Mouse (Mus musculus) intestine, embryonic 16.5 days (tissue): ENCODE results near the gene Mif. TPM values are rescaled to one million over a fixed set of nuclear protein-coding genes. Genes with fewer than 3 reads are reported as not detected.
A peak's percentile ranks its signal among the peaks of the same experiment; 100 is the strongest.
"Not testable (repeated sequence)": the region's sequence is repeated elsewhere in the genome, so short reads cannot be mapped to it uniquely, and the experiment has no call there.

Source experiments
- ATAC-seq: fragments of 200-750 bp; cut with Nextera tagmentation; 2 replicates; pipeline ENCODE4 v1.8.0; 2017; ENCODE audit warnings: moderate TSS enrichment, moderate library complexity
- H3K27ac ChIP-seq: fragments of 300-500 bp; sonication (generic); 2 replicates; pipeline ENCODE4 v1.5.1; 2014; ENCODE audit warnings: mild to moderate bottlenecking, low read length
- H3K27me3 ChIP-seq: fragments of 300-500 bp; sonication (generic); replicated peaks from 2 replicates; pipeline ENCODE4 v1.6.1; 2014; ENCODE audit warnings: low read length, control low read depth, mixed read lengths; ENCODE audit not compliant: control insufficient read depth, insufficient read depth
- H3K36me3 ChIP-seq: fragments of 300-500 bp; sonication (generic); 2 replicates; pipeline ENCODE4 v1.6.1; 2014; ENCODE audit warnings: low read length, control low read depth; ENCODE audit not compliant: control insufficient read depth, insufficient read depth
- H3K4me1 ChIP-seq: fragments of 300-500 bp; sonication (generic); 2 replicates; pipeline ENCODE4 v1.6.1; 2014; ENCODE audit warnings: low read length, control low read depth, mixed read lengths; ENCODE audit not compliant: control insufficient read depth, insufficient read depth
- H3K4me2 ChIP-seq: fragments of 300-500 bp; sonication (generic); 2 replicates; pipeline ENCODE4 v1.6.1; 2014; ENCODE audit warnings: low read depth, low read length, control low read depth
- H3K4me3 ChIP-seq: fragments of 300-500 bp; sonication (generic); 2 replicates; pipeline ENCODE4 v1.5.1; 2014; ENCODE audit warnings: mild to moderate bottlenecking, low read length
- H3K9ac ChIP-seq: fragments of 300-500 bp; sonication (generic); 2 replicates; pipeline ENCODE4 v1.6.1; 2014; ENCODE audit warnings: low read depth, low read length
- H3K9me3 ChIP-seq: fragments of 300-500 bp; sonication (generic); 2 replicates; pipeline ENCODE4 v1.6.1; 2016; ENCODE audit warnings: low read length, control low read depth; ENCODE audit not compliant: control insufficient read depth
- WGBS: fragments of 180-500 bp; shearing (Covaris S2); extraction: QIAGEN DNeasy Blood & Tissue Kit; methylation state at CpG from one replicate; pipeline ENCODE4 v1.1.7; 2014; 5-methylcytosine and 5-hydroxymethylcytosine counted together
- polyA plus RNA-seq: library from polyadenylated mRNA; unstranded; fragments of >200 nt; fragmentation: Nextera tagmentation; extraction: Ambion mirVana; gene quantifications from 2 replicates; pipeline ENCODE4 v1.2.1, GENCODE M21; 2015

The Mif gene
- 1,982 and 2,201 TPM in 2 replicates for polyA plus RNA-seq

GRCm38 (mm10) chr10:75859786-75860470 is at the start of gene Mif:
Mif (minus strand) TSS chr10:75860240.
- not testable (repeated sequence) for H3K27me3 ChIP-seq, H3K36me3 ChIP-seq, H3K9me3 ChIP-seq
- Histone ChIP-seq H3K4me2 (peak within 1 kb of the TSS; percentile 75), H3K4me3 (peak within 1 kb of the TSS; percentile 82), H3K4me1 (peaks cover 23% of the 10 kb centered on the region), H3K27ac (peak within 1 kb of the TSS; percentile 94), H3K9ac (peak within 1 kb of the TSS; percentile 87)
- peak; percentile 97 for ATAC-seq
- WGBS: under 1% methylated on average over 45 of the region's 46 CpGs

- no peaks in the 10 kb centered on the region for H3K27me3 ChIP-seq
- H3K4me3 ChIP-seq: no peak overlapping the region
- no peak overlapping the region for H3K9ac ChIP-seq
- no peaks in the 10 kb centered on the region for H3K9me3 ChIP-seq
- H3K27ac ChIP-seq: no peak overlapping the region
- H3K36me3 ChIP-seq: peaks cover 40% of the 10 kb centered on the region
- WGBS: 87% methylated on average over 4 of the region's 4 CpGs
- no peak for ATAC-seq
- H3K4me1 ChIP-seq: no peaks in the 10 kb centered on the region
- H3K4me2 ChIP-seq: no peak overlapping the region
These were observed 46.8 kb upstream of the Mif start for GRCm38 (mm10) chr10:75906882-75907281.

- H3K4me2 ChIP-seq: no peak overlapping the region
- no peak overlapping the region for H3K4me3 ChIP-seq
- no peaks in the 10 kb centered on the region for H3K27me3 ChIP-seq
- H3K36me3 ChIP-seq: peaks cover 31% of the 10 kb centered on the region
- 86% methylated on average over 5 of the region's 5 CpGs for WGBS
- ATAC-seq: no peak
- no peak overlapping the region for H3K9ac ChIP-seq
- H3K27ac ChIP-seq: no peak overlapping the region
- H3K4me1 ChIP-seq: no peaks in the 10 kb centered on the region
- no peaks in the 10 kb centered on the region for H3K9me3 ChIP-seq
These were observed 44.4 kb upstream of the Mif start for GRCm38 (mm10) chr10:75904391-75904790.

GRCm38 (mm10) chr10:75898846-75899245 is 38.8 kb upstream of the Mif start:
- 55% methylated on average over 3 of the region's 3 CpGs for WGBS
- Histone ChIP-seq H3K4me3 (no peak overlapping the region), H3K4me1 (no peaks in the 10 kb centered on the region), H3K9me3 (no peaks in the 10 kb centered on the region), H3K36me3 (peaks cover 29% of the 10 kb centered on the region), H3K4me2 (no peak overlapping the region), H3K27me3 (no peaks in the 10 kb centered on the region), H3K27ac (no peak overlapping the region), H3K9ac (no peak overlapping the region)
- 0 out of 2 replicates have a peak, but pooled peaks have one; percentile 7 for ATAC-seq

- 81% methylated on average over 6 of the region's 6 CpGs for WGBS
- Histone ChIP-seq H3K9me3 (no peaks in the 10 kb centered on the region), H3K27ac (no peak overlapping the region), H3K36me3 (peaks cover 25% of the 10 kb centered on the region), H3K9ac (no peak overlapping the region), H3K27me3 (no peaks in the 10 kb centered on the region), H3K4me2 (no peak overlapping the region), H3K4me3 (no peak overlapping the region), H3K4me1 (peaks cover 5% of the 10 kb centered on the region)
- ATAC-seq: no peak
These were observed 38.1 kb upstream of the Mif start for GRCm38 (mm10) chr10:75898039-75898564.

- 38% methylated on average over 6 of the region's 6 CpGs for WGBS
- Histone ChIP-seq H3K4me1 (peaks cover 5% of the 10 kb centered on the region), H3K9me3 (no peaks in the 10 kb centered on the region), H3K9ac (no peak overlapping the region), H3K4me2 (no peak overlapping the region), H3K4me3 (no peak overlapping the region), H3K27me3 (no peaks in the 10 kb centered on the region), H3K36me3 (peaks cover 21% of the 10 kb centered on the region), H3K27ac (no peak overlapping the region)
- ATAC-seq: no peak
These were observed 37.3 kb upstream of the Mif start for GRCm38 (mm10) chr10:75897373-75897772.

GRCm38 (mm10) chr10:75896208-75896607 is 36.2 kb upstream of the Mif start:
- Histone ChIP-seq H3K9ac (no peak overlapping the region), H3K36me3 (peaks cover 14% of the 10 kb centered on the region), H3K9me3 (no peaks in the 10 kb centered on the region), H3K27ac (no peak overlapping the region), H3K27me3 (no peaks in the 10 kb centered on the region), H3K4me3 (no peak overlapping the region), H3K4me1 (peaks cover 5% of the 10 kb centered on the region), H3K4me2 (no peak overlapping the region)
- ATAC-seq: no peak
- WGBS: 90% methylated on average over 1 of the region's 1 CpGs

- H3K27me3 ChIP-seq: no peaks in the 10 kb centered on the region
- H3K27ac ChIP-seq: no peak overlapping the region
- 93% methylated on average over 5 of the region's 5 CpGs for WGBS
- H3K4me3 ChIP-seq: no peak overlapping the region
- H3K4me2 ChIP-seq: no peak overlapping the region
- peaks cover 13% of the 10 kb centered on the region for H3K36me3 ChIP-seq
- H3K4me1 ChIP-seq: peaks cover 5% of the 10 kb centered on the region
- no peak for ATAC-seq
- H3K9me3 ChIP-seq: no peaks in the 10 kb centered on the region
- no peak overlapping the region for H3K9ac ChIP-seq
These were observed 35.7 kb upstream of the Mif start for GRCm38 (mm10) chr10:75895730-75896129.

- no peak overlapping the region for H3K9ac ChIP-seq
- no peaks in the 10 kb centered on the region for H3K9me3 ChIP-seq
- peaks cover 6% of the 10 kb centered on the region for H3K4me1 ChIP-seq
- no peak overlapping the region for H3K4me2 ChIP-seq
- H3K4me3 ChIP-seq: no peak overlapping the region
- no peak for ATAC-seq
- no peaks in the 10 kb centered on the region for H3K27me3 ChIP-seq
- WGBS: 77% methylated on average over 6 of the region's 6 CpGs
- H3K36me3 ChIP-seq: peaks cover 10% of the 10 kb centered on the region; the same call in 1 of the 2 replicates
- no peak overlapping the region for H3K27ac ChIP-seq
These were observed 34.6 kb upstream of the Mif start for GRCm38 (mm10) chr10:75894601-75895000.
